Mouse (Mus musculus) C2C12 (cell line): Measurements from ENCODE around the gene Pcnx.

Experiments used
- CTCF ChIP-seq: IDR thresholded peaks from one replicate; pipeline ENCODE4 v1.5.1; 2011; ENCODE audit not compliant: control insufficient read depth, insufficient read depth, insufficient read length
- MAX ChIP-seq: IDR thresholded peaks from one replicate; pipeline ENCODE4 v1.6.1; 2011; ENCODE audit warnings: mild to moderate bottlenecking, control low read depth
- MYOD1 ChIP-seq: IDR thresholded peaks from one replicate; pipeline ENCODE4 v1.6.1; 2011; ENCODE audit warnings: low read depth; ENCODE audit not compliant: control insufficient read depth, insufficient read length
- MYOG ChIP-seq: IDR thresholded peaks from one replicate; pipeline ENCODE4 v1.6.1; 2011; ENCODE audit not compliant: control insufficient read depth, insufficient read length; ENCODE audit errors: extremely low read depth
- USF1 ChIP-seq: IDR thresholded peaks from one replicate; pipeline ENCODE4 v1.6.1; 2011; ENCODE audit warnings: low read depth, mild to moderate bottlenecking, control low read depth, moderate library complexity

DNA sequence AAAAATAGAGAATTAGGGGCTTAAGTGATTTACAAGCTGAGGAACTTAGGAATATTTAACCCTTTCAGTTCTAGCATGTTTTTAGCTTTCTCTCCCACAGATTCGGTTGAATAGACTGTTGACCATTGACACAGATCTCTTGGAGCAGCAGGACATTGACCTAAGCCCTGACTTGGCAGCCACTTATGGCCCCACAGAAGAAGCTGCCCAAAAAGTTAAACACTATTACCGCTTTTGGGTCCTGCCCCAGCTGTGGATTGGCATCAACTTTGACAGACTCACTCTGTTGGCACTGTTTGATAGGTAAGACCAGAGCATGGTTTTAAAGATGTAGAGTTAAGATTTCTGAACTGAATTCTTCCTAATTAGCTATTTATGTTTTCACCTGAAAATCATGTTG, 90.2 kb downstream of the Pcnx start:
- no peak for TF ChIP-seq USF1
- TF ChIP-seq MAX = no peak
- no peak for TF ChIP-seq CTCF
- no peak for TF ChIP-seq MYOD1
- TF ChIP-seq MYOG = no peak
